Mouse (Mus musculus) left cerebral cortex, adult 18-20 months (tissue): ENCODE results near the gene C1qtnf7. TPM values are rescaled to one million over a fixed set of nuclear protein-coding genes. Genes with fewer than 3 reads are reported as not detected.
A peak's percentile ranks its signal among the peaks of the same experiment; 100 is the strongest.

Experiments used
- DNase-seq, 2 experiments: peaks; one replicate each; pipeline ENCODE4 v3.0.0; 2021 to 2022; ENCODE audit warnings: low spot score in 2 of 2, mixed read lengths in 1 of 2
- total RNA-seq, 2 experiments: library from RNA; stranded (reverse); gene quantifications; 2 replicates each; pipeline ENCODE4 v1.2.3; 2021

C1qtnf7 gene
- total RNA-seq, 2 experiments from 2014 or later: 1.3 to 2.2 TPM

GRCm38 (mm10) chr5:43608073-43608472 is 92.7 kb downstream of the C1qtnf7 start:
- no peak for DNase-seq

- no peak for DNase-seq
Observed at GRCm38 (mm10) chr5:43609760-43610159, 94.4 kb downstream of the C1qtnf7 start.

- no peak for DNase-seq
Observed at GRCm38 (mm10) chr5:43621575-43622299, 106.4 kb downstream of the C1qtnf7 start.

GRCm38 (mm10) chr5:43625407-43625806 is 110.1 kb downstream of the C1qtnf7 start:
- no peak for DNase-seq

GRCm38 (mm10) chr5:43634071-43634601 is 118.8 kb downstream of the C1qtnf7 start:
- no peak for DNase-seq

DNA sequence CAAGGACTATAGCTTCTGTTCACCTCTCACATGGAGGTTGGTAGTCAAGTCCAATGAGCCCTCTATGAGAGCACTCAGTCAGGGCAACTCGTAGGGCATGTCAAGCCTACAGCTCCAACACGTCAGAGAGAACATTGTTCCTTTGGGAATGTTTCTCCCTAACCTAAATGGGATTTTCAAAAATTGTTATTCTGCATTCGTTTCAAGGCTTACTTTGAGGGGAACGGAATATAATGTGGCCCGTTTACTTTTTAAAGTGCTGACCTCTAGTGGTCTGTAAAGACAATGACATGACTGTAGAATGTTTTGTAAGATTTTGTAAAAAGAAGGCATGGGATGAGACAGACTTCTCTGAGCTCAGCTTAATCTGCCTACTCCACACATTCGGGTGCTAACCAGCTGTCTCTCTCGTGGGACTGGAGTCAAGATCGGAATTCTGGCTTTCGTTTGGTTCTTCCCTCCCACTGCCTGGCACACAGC is 119.3 kb downstream of the C1qtnf7 start:
- DNase-seq: peak; percentile 47 to 70

DNA sequence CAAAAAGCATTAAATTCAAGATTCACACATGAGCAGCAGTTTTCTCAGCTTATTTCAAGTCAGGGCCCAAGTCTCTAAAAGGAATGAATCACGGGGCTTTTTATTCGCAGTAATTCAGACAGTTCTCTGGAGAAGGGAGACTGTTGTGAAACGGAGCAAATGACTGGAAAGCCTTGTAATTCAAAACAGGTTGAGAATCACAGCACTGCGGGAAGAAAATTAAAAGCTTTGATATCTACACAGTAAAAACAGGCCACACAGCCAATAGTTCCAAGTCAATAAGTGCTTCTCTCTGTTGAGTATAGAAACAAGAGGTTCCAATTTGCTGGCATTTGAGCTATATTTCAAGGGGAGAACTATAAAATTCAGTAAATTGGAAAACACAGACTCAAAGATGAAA is 129.7 kb downstream of the C1qtnf7 start:
- DNase-seq: no peak

GRCm38 (mm10) chr5:43647098-43647774 is 131.9 kb downstream of the C1qtnf7 start:
- DNase-seq: no peak

- no peak for DNase-seq
Observed at GRCm38 (mm10) chr5:43661498-43661897, 146.2 kb downstream of the C1qtnf7 start.

GRCm38 (mm10) chr5:43661997-43662961 is 146.9 kb downstream of the C1qtnf7 start, which contains the start of gene Cc2d2a:
Gene Cc2d2a, plus strand, starts transcription at chr5:43662346.
- DNase-seq: peak; percentile 17 to 43

DNA sequence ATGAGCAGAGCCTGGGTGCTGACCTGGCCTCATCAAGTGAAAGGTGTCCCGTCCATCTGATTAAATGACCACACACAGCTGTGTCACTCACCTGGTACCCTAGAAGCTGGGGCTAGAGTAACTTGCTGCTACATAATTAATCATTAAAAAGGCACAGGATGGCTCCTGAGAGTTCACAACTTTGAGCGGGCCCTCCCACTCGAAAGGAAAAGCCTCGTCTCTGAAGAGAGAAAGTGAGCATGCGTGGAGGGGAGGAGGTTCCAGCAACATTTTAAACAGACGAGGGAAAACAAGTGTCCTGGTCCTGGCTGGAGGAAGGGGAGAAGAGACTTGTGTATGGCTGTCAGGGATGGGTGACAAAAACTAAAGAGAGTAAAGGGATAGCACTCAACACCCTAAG is 148.2 kb downstream of the C1qtnf7 start:
- no peak for DNase-seq

DNA sequence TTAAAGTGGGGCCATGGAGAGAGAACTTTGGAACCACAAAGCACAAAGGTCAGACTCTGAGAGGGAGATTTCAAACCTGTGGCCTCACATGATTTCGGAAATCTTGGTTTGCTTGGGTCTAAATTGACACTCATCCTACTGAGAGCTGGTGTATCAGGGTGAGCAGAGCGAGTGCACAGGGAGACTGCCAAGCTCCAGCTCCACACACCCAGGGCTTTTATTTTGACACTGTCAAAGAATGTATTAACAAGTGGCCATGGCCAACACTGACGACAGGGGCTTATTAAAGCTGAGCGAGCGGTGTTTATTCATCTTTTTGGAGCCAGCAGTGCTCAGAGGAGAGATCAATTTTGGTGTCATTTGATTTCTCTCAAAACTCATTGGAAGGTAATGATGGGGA is 149.8 kb downstream of the C1qtnf7 start:
- DNase-seq: no peak

Other genes starting within 250 kb of the C1qtnf7 start
- gene Cc2d2a, start 146.8 kb downstream of the C1qtnf7 start, total RNA-seq: 10 to 100 TPM; 14.1 to 19.3 TPM